In the genomic region with DNA sequence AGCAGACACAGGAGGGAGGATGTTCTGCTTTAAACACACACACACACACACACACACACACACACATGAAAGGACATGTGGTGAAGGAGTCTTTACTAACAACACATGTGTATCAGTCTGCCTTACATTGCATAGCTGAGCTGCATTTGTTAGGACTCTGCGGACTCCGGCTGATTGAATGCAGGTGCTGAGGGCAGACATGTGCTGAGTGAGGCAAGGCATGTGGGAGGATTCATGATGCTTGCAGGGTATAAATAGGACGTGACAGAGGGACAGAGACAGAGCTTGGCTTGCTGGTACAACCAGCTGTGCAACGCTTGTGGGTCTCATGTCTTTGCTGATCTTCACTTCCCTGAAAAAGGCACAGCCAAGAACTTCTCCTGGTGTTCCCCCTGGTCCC, we compare ENCODE assay signal across 21 mouse cellular contexts. TPM values are rescaled to one million over a fixed set of nuclear protein-coding genes. Genes with fewer than 3 reads are reported as not detected.
DNase-seq lines count a peak whose midpoint lies in the region; ATAC-seq lines count a peak whose summit lies in the region.
"Had no signal": no experiment of that assay in that cellular context is flagged by ENCODE, and none has a peak within 500 bp of the region (broad histone marks: within the 10 kb centered on the region; RNA-seq: fewer than 3 reads in every experiment).

No protein-coding gene starts in this region.

- H3K9me3 ChIP-seq in midbrain, embryonic 10.5 days (replicated peaks) = no peaks in the 10 kb centered on the region
- no peaks in the 10 kb centered on the region for H3K9me3 ChIP-seq in midbrain, embryonic 14.5 days (ENCODE audit: control insufficient read depth, low read length)
- H3K9me3 ChIP-seq in embryonic facial prominence, embryonic 14.5 days (ENCODE audit: control insufficient read depth, low read length) = no peaks in the 10 kb centered on the region
- no peaks in the 10 kb centered on the region for H3K9me3 ChIP-seq in forebrain, embryonic 12.5 days
- H3K9me3 ChIP-seq in midbrain, embryonic 11.5 days (ENCODE audit: control insufficient read depth, low read length) = no peaks in the 10 kb centered on the region
- H3K9me3 ChIP-seq: hindbrain, embryonic 13.5 days; intestine, embryonic 15.5 days; kidney, embryonic 15.5 days; midbrain, embryonic 15.5 days had no signal

- no peak overlapping the region for H3K4me3 ChIP-seq in midbrain, embryonic 10.5 days
- no peak overlapping the region for H3K4me3 ChIP-seq in midbrain, embryonic 14.5 days (replicated peaks; ENCODE audit: low read depth, low read length)
- no peak overlapping the region for H3K4me3 ChIP-seq in embryonic facial prominence, embryonic 14.5 days (ENCODE audit: low read depth, low read length)
- H3K4me3 ChIP-seq in forebrain, embryonic 12.5 days (replicated peaks) = no peak overlapping the region
- no peak overlapping the region for H3K4me3 ChIP-seq in midbrain, embryonic 11.5 days (ENCODE audit: low read depth, low read length)
- H3K4me3 ChIP-seq: erythroblast, embryonic 14.5 days; hindbrain, embryonic 13.5 days; intestine, embryonic 15.5 days; kidney, embryonic 15.5 days; midbrain, embryonic 15.5 days had no signal

- 0 out of 2 replicates have a peak overlapping the region, but pooled peaks have one; percentile 33 for H3K27ac ChIP-seq in midbrain, embryonic 10.5 days (replicated peaks)
- H3K27ac ChIP-seq in midbrain, embryonic 14.5 days (replicated peaks; ENCODE audit: low read depth, low read length) = no peak overlapping the region
- no peak overlapping the region for H3K27ac ChIP-seq in embryonic facial prominence, embryonic 14.5 days (replicated peaks; ENCODE audit: low read depth, low read length)
- H3K27ac ChIP-seq in forebrain, embryonic 12.5 days = no peak overlapping the region
- no peak overlapping the region for H3K27ac ChIP-seq in midbrain, embryonic 11.5 days (ENCODE audit: low read depth, low read length)
- H3K27ac ChIP-seq: hindbrain, embryonic 13.5 days; intestine, embryonic 15.5 days; kidney, embryonic 15.5 days; midbrain, embryonic 15.5 days had no signal

- H3K27me3 ChIP-seq in midbrain, embryonic 10.5 days (ENCODE audit: low read depth, poor library complexity, severe bottlenecking) = no peaks in the 10 kb centered on the region
- no peaks in the 10 kb centered on the region for H3K27me3 ChIP-seq in midbrain, embryonic 14.5 days (ENCODE audit: control insufficient read depth, insufficient read depth, low read length)
- no peaks in the 10 kb centered on the region for H3K27me3 ChIP-seq in embryonic facial prominence, embryonic 14.5 days (replicated peaks; ENCODE audit: control insufficient read depth, insufficient read depth, low read length)
- H3K27me3 ChIP-seq in forebrain, embryonic 12.5 days = no peaks in the 10 kb centered on the region
- H3K27me3 ChIP-seq in midbrain, embryonic 11.5 days (ENCODE audit: control insufficient read depth, insufficient read depth, low read length) = no peaks in the 10 kb centered on the region
- H3K27me3 ChIP-seq: hindbrain, embryonic 13.5 days; intestine, embryonic 15.5 days; kidney, embryonic 15.5 days; midbrain, embryonic 15.5 days had no signal

- no peak overlapping the region for H3K4me2 ChIP-seq in midbrain, embryonic 14.5 days (ENCODE audit: low read length)
- no peak overlapping the region for H3K4me2 ChIP-seq in embryonic facial prominence, embryonic 14.5 days (ENCODE audit: low read depth, low read length)
- no peak overlapping the region for H3K4me2 ChIP-seq in forebrain, embryonic 12.5 days
- no peak overlapping the region for H3K4me2 ChIP-seq in midbrain, embryonic 11.5 days
- H3K4me2 ChIP-seq: hindbrain, embryonic 13.5 days; intestine, embryonic 15.5 days; kidney, embryonic 15.5 days; midbrain, embryonic 15.5 days had no signal

- peaks cover 9% of the 10 kb centered on the region; the same call in 1 of the 2 replicates for H3K4me1 ChIP-seq in midbrain, embryonic 10.5 days
- no peaks in the 10 kb centered on the region for H3K4me1 ChIP-seq in midbrain, embryonic 14.5 days (ENCODE audit: control insufficient read depth, insufficient read depth, low read length)
- peaks cover 12% of the 10 kb centered on the region; the same call in 1 of the 2 replicates for H3K4me1 ChIP-seq in embryonic facial prominence, embryonic 14.5 days (ENCODE audit: control insufficient read depth, insufficient read depth, low read length)
- H3K4me1 ChIP-seq in forebrain, embryonic 12.5 days = peaks cover 3% of the 10 kb centered on the region; the same call in 1 of the 2 replicates
- no peaks in the 10 kb centered on the region; the same call in 1 of the 2 replicates for H3K4me1 ChIP-seq in midbrain, embryonic 11.5 days (ENCODE audit: control insufficient read depth, insufficient read depth, low read length)
- H3K4me1 ChIP-seq: hindbrain, embryonic 13.5 days; intestine, embryonic 15.5 days; kidney, embryonic 15.5 days; midbrain, embryonic 15.5 days had no signal

- 83% methylated on average over 4 of the region's 4 CpGs for WGBS in midbrain, embryonic 10.5 days
- 82% methylated on average over 4 of the region's 4 CpGs for WGBS in midbrain, embryonic 14.5 days
- 45% methylated on average over 4 of the region's 4 CpGs for WGBS in embryonic facial prominence, embryonic 14.5 days
- 75% methylated on average over 4 of the region's 4 CpGs for WGBS in forebrain, embryonic 12.5 days
- WGBS in midbrain, embryonic 11.5 days = 83% methylated on average over 4 of the region's 4 CpGs

- no peaks in the 10 kb centered on the region for H3K36me3 ChIP-seq in midbrain, embryonic 10.5 days
- H3K36me3 ChIP-seq in midbrain, embryonic 14.5 days (ENCODE audit: control insufficient read depth, insufficient read depth, low read length) = no peaks in the 10 kb centered on the region
- no peaks in the 10 kb centered on the region for H3K36me3 ChIP-seq in embryonic facial prominence, embryonic 14.5 days (ENCODE audit: control insufficient read depth, insufficient read depth, low read length)
- no peaks in the 10 kb centered on the region for H3K36me3 ChIP-seq in forebrain, embryonic 12.5 days (replicated peaks)
- H3K36me3 ChIP-seq in midbrain, embryonic 11.5 days (ENCODE audit: control insufficient read depth, insufficient read depth, low read length) = no peaks in the 10 kb centered on the region
- H3K36me3 ChIP-seq: hindbrain, embryonic 13.5 days; intestine, embryonic 15.5 days; kidney, embryonic 15.5 days; midbrain, embryonic 15.5 days had no signal

- no peak for DNase-seq in midbrain, embryonic 10.5 days (ENCODE audit: low spot score)
- DNase-seq in midbrain, embryonic 14.5 days = no peak
- peak; percentile 45 for DNase-seq in embryo, embryonic 11 days
- peak; percentile 78 for DNase-seq in embryonic facial prominence, embryonic 14.5 days (ENCODE audit: low spot score)
- peak; percentile 47 for DNase-seq in skeletal muscle tissue, adult 2 months (ENCODE audit: low read depth, low spot score)
- no peak for DNase-seq in adrenal gland, postnatal 14 days
- DNase-seq in midbrain, embryonic 11.5 days (ENCODE audit: low spot score, missing footprints) = no peak
- DNase-seq: cerebellum, postnatal 25 days; heart, adult 18-20 months; lung, adult 2 months; lung, postnatal 4 days; thymus, adult 18-20 months had no signal

- H3K9ac ChIP-seq in midbrain, embryonic 14.5 days (replicated peaks; ENCODE audit: low read length) = no peak overlapping the region
- H3K9ac ChIP-seq in embryonic facial prominence, embryonic 14.5 days (ENCODE audit: low read depth, low read length) = no peak overlapping the region
- no peak overlapping the region for H3K9ac ChIP-seq in forebrain, embryonic 12.5 days
- H3K9ac ChIP-seq in midbrain, embryonic 11.5 days (ENCODE audit: low read length) = no peak overlapping the region
- H3K9ac ChIP-seq: hindbrain, embryonic 13.5 days; intestine, embryonic 15.5 days; kidney, embryonic 15.5 days; midbrain, embryonic 15.5 days had no signal

- no peak for ATAC-seq in midbrain, embryonic 14.5 days (ENCODE audit: low FRiP score, low TSS enrichment)
- peak; percentile 78; the same call in 1 of the 2 replicates for ATAC-seq in embryonic facial prominence, embryonic 14.5 days (ENCODE audit: low read depth)
- ATAC-seq in forebrain, embryonic 12.5 days (ENCODE audit: low FRiP score) = no peak
- no peak for ATAC-seq in midbrain, embryonic 11.5 days (ENCODE audit: low FRiP score)
- ATAC-seq: forebrain, embryonic 16.5 days; intestine, embryonic 15.5 days; midbrain, embryonic 15.5 days had no signal

RNA-seq across cellular contexts. Expression of gene Sgcg, which starts 34.5 kb away (rescaled TPM):
- not detected in 2 replicates for polyA plus RNA-seq in midbrain, embryonic 10.5 days (2016; fragmentation: Nextera tagmentation; extraction: Ambion mirVana)
- polyA plus RNA-seq in midbrain, embryonic 14.5 days (2014; fragmentation: Nextera tagmentation; extraction: Ambion mirVana) = not detected in 2 replicates
- 22.1 and 33.9 TPM in 2 replicates for polyA plus RNA-seq in embryonic facial prominence, embryonic 14.5 days (2014; fragmentation: Nextera tagmentation; extraction: Ambion mirVana)
- polyA plus RNA-seq in forebrain, embryonic 12.5 days (2016; fragmentation: Nextera tagmentation; extraction: Ambion mirVana) = 0.05 and 0.19 TPM in 2 replicates
- total RNA-seq in adrenal gland, postnatal 14 days (2021) = 4.5 and 5.1 TPM in 2 replicates
- polyA plus RNA-seq in midbrain, embryonic 11.5 days (2014; fragmentation: Nextera tagmentation; extraction: Ambion mirVana) = not detected in 2 replicates
- total RNA-seq: MEL had no signal
- polyA plus RNA-seq: erythroblast, embryonic 14.5 days; liver, adult 2 months had no signal

Comparison
In these comparisons a context has a peak if more than half of its experiments do, and no peak if none do; other contexts are left out.
1. DNase-seq: peak in embryo, embryonic 11 days (single experiment), embryonic facial prominence, embryonic 14.5 days (single experiment) and skeletal muscle tissue, adult 2 months (single experiment); none in midbrain, embryonic 10.5 days (single experiment), midbrain, embryonic 14.5 days (single experiment), adrenal gland, postnatal 14 days (single experiment) and midbrain, embryonic 11.5 days (single experiment).
2. RNA of gene Sgcg, which starts 34.5 kb away (polyA plus RNA-seq): 22.1 to 33.9 TPM in embryonic facial prominence, embryonic 14.5 days; 0.05 to 0.19 TPM in forebrain, embryonic 12.5 days, not detected in midbrain, embryonic 10.5 days, not detected in midbrain, embryonic 14.5 days and not detected in midbrain, embryonic 11.5 days; every median in the first group is over 10 times any median in the second.